Mouse (Mus musculus) lung, postnatal 25 days (tissue): ENCODE measurements around the gene Morc2a.

Source experiments
- DNase-seq: peaks from one replicate; pipeline ENCODE4 v3.0.0; 2022; ENCODE audit warnings: low spot score

The Morc2a gene

DNA sequence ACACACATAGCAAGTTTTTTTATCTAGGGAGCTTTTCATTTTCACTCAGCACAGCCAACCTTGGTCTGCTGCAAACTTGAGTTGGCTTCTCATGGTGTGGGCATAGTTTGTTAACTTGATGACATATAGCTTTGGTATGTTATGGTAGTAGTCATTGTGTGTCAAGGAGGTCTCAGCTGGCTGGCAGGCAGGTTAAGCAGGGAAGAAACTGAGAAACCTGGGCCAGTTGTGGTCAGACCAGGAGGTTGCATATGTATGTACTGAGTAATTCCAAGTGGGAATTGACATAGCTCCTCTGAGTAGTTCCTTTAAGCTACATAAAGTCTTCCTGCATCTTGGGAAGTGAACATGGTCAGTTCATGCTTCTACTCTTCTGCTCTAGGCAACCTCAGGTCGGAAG is 35.2 kb downstream of the Morc2a start:
- no peak for DNase-seq

DNA sequence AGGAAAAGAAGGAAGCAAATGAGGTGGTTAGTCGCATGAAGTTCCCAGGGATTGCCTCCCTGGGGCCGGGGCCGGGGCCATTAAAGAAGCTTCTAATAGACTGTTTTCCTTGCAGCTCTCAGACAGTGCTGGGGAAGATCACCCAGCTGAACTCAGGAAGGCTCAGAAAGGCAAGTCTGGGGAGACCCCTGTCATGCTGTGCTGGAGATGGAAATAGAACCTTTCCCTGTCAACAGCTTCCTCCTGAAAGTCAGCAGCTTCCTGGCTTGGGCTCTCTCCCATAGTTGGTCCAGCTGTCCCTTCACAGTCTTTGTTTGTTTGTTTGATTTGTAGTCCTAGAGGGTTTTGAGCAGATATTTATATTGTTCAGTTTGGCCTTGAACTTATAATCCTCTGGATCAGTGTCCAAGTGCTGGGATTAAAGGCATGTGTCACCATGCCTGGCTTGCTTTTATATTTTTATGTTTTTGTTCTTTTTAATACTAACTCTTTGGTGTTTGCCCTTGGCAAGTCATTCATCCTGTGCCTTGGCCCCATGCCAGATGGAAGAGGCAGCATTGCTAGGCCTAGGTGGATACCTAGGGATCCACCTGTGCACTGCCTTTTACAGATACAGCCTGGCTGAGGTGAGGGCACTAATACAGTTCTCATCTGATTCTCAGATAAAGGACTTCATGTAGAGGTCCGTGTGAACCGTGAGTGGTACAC is 35.9 kb downstream of the Morc2a start:
- DNase-seq, result no peak

DNA sequence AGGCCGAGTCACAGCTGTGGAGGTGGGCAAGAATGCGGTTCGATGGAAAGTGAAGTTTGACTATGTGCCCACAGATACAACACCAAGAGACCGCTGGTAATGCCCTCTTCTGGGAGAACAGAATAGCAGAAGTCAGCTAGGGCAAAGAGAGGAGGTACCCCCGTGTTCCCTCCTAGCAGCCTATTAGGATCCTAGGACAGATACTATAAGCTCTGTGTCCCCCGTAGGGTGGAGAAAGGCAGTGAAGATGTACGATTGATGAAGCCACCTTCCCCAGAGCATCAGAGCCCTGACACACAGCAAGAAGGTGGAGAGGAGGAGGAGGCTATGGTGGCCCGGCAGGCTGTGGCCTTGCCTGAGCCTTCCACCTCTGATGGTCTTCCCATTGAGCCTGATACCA is 36.4 kb downstream of the Morc2a start:
- no peak for DNase-seq

DNA sequence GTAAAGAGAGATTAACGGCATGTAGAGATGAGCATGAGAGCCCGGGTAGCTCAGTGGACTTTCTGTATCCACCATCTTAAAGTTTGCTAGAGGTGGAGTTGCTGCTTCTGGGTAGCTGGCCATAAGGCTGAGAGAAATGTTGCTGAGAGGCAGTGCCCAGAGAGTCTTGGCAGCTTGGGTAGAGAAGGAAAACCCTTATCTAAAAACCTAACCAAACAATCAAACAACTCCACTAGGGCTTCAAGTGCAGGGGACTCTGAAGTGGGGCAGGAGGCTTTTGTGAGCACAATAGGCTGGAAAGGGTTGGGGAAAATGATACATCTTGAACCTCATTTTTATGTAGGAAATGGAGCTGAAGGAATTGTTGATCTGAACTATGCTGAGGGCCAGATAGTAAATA is 37.3 kb downstream of the Morc2a start:
- peak; percentile 51 for DNase-seq

DNA sequence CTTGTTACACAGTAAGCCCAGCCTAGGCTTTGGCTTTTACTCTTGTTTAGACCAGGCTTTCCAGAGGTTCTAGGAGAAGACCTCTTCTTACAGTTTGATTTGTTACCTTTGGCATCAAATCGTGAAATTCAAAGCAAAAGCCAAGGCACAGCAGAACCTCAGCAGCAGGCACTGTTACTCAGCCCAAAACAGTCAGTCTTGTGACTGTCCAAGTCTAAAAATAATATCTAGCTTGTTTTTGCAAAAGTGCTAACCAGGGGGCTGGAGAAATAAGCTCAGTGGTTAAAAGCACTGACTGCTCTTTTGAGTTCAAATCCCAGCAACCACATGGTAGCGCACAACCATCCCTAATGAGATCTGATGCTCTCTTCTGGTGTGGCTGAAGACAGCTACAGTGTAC is 37.9 kb downstream of the Morc2a start:
- peak; percentile 23 for DNase-seq

DNA sequence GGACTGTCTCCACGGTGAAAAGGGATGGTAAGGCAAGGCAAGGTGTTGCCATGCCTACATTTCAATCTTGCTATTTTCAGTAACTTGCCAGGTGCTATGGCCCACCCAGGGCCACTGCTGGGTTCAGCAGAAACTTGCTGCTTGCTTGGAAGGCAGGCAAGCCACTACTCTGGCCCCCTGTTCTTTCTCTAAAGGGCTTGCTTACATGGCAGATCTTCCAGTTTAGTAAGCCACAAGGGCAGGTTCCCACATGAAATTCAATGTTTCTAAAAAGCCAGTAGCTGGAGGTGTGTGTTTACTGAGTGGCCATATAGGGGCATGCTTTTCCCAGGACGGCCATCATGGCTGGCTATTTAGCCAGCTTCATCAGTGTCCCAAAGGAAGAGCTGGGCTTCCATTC is 42.8 kb downstream of the Morc2a start:
- no peak for DNase-seq

DNA sequence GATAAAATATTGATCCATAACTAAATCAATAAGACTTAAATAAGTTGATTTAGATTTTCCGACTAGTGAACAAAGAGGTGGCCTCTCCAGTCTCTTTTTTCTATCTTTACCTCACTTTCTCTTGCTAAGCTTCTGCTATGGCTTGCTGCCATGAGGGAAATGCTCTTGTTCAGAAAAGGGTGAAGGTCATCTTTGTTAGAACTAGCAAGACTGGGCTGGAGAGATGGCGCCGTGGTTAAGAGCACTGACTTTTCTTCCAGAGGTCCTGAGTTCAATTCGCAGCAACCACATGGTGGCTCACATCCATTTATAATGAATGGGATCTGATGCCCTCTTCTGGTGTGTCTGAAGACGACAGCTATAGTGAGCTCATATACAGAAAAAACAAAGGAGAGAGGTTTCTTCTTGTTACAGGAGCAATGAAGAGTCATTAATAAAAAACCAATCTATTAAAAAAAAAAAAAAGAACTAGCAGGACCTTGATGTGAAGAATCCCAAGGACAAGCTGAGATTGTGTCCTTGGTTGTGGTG is 47.2 kb downstream of the Morc2a start:
- no peak for DNase-seq

DNA sequence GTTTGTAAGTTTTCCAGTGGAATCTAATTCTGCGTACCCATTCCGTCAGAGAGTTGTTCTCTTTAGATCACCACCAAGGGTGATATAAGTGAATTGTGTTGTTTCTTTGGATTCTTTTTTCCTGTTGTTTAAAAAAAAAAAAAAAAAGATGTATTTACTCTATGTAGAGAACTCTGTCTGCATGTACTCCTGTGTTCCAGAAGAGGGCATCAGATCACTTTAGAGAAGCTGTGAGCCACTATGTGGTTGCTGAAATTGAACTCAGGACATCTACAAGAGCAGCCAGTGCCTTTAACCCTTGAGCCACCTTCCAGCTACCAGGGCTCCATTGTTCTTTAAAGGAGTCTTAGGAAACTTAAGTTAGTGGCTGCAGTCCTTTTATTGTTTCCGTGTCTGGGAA is 48.5 kb downstream of the Morc2a start:
- DNase-seq, result no peak

DNA sequence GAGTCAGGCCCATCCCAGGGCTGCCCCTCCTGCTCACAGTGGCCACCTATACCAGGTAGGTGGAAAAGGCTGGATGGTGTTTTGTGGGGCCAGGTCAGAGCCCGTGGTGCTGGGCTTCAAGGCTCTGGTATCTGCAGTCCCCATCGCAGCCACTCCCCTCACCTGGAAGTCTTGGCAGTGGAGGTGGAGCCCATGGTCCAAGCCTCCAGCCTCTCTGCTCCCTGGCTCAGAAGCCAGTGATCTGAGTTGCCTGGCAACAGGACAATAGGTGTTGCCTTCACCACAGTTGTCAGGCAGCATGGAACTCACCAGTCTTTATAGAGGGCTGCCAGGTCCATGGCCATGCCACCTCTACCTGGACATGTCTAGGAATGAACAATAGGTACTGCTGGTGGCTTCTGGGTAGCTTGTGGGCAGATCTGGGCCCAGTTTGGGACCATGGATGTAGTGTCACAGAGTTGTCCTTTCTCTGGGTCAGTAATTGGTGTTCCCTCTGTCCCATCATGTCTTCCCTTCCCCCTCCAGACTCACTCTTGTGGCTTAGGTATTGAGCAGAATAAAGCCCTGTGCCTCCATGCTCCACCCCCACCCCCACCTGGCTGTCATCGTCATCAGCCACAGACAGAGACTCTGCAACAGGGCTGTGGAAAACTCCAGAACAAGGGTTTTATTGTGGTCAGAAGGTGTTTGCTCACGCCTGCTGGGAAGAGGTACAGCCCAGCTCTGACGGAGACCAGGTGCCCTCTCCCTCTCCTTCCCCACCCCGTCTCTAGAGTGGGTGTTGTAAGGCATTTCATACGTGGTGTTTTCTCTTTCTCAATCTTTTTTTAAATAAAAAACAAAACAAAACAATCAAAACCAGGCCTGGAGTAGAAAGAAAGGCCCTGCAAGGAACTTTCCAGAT is 54.4 kb downstream of the Morc2a start:
- DNase-seq, result no peak

DNA sequence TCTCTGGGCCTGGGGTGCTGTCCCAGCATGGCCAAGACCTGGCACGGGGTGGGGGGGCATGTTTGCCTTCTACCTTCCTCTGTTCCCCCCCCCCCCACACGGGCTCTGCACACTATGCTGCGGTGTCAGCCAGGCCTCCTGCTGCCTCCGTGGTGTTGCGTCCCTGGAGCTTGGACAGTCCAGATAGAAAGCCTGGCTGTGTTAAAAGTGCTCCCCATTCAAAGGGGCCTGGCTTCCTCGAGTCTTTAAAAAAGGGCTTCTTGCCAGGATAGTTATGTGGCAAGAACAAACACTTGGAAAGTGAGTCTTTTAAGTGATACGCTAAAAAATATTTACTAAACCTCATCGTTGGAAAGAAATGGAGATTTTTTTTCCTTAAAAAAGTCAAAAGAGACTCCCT is 55.4 kb downstream of the Morc2a start:
- DNase-seq, result peak; percentile 28

DNA sequence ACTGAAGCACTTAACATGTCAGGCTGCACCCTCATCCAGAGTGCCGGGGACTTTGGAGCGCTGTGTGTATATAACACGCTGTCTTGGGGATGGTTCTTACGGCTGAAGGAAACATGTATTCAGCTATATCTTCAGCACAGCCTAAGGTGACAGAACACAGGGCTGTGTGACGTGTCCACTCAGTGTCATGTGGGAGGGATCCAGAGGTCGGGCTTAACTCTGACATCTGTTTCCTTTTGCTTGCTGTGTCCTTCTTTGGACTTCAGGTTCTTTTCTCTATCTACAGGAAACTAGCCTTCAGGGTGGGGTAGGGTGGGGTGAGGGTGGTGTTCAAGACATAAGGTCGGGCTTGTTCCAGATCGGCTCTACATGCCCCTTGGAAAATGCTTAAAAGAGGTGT is 58.1 kb downstream of the Morc2a start:
- no peak for DNase-seq

DNA sequence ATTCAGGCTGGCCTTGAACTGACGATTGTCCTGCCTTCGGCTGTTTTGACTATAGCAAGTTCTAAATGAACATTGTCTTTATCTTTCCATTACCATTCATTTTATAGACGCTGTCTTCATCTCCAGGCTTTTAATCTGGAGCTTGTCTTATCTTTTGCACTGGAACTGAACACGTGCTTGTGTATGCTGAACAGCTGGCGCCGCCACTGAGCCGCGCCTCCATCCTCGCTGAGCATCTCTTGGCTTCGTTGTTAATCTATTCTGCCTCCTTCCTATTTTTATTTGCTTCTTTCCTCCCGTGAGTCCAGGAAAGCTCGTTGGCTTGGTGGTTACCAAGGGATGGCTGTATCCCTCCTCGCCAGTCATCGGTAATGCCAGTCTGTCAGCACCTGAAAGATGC is 61.2 kb downstream of the Morc2a start:
- DNase-seq, result no peak

DNA sequence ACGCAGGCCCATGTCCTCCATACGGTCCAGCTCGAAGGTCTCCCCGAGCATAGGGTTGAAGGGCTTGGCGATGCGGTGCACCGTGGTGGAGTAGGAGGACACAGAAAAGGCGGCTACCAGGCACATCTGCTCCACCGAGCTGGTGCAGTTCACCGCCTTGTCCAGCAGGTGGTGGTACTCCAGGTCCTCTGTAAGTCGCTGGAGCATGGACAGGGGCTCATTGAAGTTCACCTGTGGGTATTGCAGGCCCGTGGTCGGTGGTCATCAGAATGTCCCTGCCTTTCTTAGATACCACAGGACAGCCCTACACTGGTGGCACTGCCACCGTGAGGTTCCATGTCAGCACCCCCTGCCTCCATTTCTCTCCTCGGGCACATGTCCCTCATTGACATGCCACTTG is 65.5 kb downstream of the Morc2a start:
- peak; percentile 49 for DNase-seq

DNA sequence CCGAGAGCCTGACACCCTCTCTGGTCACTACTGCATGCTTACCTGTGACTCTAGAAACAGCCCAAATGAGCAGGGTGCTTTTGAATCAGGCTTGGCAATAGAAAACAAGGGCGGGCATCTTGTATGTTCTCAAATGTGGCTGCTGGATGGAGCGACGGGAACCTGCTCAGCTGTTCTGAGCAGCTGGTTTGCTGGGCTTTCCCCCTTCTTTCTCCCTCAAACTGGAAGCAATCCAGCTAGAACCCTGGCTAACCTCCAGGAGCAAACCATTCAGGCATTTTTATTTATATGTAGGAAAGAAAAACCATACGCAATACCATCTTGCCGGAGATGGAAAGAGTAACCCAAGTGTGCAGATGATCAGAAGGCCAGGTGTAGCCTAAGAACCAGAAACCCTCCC is 67.7 kb downstream of the Morc2a start:
- DNase-seq, result no peak

DNA sequence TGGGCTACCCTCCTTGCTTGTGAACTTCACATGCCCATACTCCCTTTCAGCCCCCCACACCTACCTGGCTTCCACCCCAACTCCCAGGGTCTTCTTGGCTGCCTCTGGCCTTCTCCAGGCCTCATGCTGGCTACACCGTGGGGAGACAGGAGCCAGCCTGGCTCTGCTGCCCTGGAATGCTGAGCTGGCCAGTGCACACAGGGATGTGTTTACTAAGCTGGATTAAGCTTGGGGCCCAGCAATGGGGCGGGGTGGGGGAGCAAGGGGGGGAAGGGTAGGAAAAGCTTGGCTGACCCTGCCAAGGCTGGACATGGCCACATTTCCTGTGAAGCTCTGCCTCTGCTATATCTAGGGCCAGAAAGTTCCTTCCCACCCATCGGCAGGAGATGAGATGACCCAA is 73.0 kb downstream of the Morc2a start:
- no peak for DNase-seq

DNA sequence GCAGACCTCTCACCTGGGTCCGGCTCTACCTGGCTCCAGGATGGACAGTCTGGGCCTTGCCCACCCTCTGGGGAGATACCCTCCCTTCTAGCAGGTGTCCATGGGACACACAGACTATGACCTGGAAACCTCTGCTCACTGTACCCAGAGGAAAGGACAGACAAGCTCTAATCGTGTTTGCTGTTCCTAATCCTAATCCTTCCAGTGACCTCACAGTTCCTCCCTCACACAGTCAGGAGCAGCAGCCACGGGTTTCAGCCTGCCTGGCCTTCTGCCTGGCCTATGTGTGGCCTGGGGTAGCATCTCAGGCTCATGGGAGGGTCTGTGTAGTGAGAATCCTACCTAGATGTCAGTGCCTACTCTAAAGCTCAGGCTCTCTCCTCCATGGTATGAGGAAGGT is 73.9 kb downstream of the Morc2a start:
- DNase-seq, result no peak

DNA sequence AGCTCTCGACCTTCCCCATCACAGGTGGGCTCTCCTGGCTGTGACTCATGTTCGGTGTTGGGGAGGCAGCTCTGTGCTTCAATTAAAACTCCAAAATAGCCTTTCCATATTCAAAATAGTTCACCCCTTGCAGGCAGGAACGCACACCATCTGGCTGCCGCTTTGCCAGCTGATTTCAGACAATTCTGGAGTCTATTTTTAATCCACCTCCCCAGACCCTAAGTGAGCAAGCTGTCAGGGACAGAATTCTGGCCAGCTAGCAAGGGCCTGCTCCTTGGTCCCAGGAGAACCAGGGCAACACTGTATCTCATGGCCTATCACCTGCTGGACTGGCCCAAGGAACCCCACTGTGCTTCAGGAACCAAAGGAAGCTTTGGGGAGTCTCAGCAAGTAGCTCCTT is 74.9 kb downstream of the Morc2a start:
- DNase-seq, result no peak

DNA sequence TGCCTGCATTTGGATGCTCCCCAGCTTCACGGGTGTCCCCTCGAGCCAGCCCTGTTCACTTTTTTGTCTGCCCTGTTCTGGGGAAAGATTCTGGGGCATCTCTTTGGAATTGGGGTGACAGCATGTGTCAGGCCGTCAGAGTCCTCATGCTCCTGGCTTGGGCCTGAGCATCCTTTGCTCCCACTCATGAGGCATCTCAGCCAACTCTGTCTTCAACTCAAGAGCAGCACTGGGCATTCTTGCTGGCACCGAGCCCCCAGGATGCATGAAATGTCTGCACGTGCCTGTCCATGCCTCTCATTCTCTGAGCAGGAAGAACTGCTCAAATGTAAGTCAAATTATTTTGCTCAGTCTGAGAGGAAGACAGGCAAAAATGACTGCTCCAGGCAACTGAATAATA is 75.7 kb downstream of the Morc2a start:
- no peak for DNase-seq

DNA sequence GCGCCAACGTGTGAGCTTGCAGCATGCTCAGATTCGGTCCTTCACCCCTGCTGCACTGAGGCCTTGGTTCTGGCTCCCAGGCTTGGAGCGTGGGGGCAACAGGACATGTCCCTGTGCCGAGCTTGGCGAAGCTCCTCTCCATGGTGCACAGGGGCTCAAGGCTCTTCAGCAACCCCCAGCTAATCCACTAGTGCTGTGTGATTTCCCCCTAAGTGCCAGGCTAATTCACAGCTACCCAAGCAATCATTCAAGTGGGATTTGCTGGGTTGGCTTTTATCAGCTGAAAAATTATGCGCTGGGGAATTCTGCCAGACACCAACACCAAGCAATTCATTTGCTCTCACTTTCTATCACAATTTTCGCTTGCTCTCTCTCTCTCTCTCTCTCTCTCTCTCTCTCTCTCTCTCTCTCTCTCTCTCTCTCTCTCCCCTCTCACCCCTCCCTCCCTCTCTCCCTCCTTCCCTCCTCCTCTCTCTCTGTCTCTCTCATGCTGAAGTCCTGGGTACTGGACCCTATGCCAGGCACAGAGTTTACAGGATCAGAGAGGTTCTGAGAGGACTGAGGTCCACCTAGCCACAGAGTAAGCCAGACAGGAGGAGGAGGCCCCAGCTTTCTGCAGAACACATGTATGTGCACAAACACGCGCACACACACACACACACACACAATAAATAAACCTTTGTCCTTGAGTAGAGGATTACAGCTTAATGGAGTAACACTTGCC is 76.5 kb downstream of the Morc2a start:
- no peak for DNase-seq

DNA sequence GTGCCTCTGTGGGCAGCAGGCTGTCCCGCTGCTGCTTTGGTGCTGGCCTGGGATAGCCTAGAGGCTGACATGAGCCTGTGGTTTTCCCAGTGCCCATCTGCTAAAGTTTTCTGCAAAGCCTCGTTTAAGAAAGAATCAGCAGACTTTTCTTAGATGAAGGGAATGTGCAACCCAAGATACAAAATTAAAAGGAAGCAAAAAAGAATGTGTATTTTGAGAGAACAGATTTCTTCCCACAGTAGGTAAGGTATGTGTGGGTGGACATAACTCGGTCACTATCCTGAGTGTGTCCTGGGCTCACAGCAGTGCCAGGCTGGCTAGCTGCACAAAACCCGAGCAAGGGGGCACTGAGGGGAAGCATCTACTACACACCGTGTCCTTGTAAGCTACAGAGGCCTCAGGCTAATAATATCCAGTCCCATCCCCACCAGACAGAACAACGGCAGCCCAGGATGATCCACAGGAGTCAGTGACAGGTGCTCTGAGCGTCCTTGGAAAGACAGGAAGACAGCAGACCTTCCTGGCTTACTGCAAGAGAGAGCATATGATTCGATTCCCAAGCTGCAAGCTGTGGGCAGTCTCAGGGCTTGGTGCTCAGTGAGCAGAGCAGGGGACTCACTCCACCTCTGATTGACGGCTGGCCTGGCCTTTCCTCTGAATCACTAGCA is 78.6 kb downstream of the Morc2a start:
- no peak for DNase-seq

DNA sequence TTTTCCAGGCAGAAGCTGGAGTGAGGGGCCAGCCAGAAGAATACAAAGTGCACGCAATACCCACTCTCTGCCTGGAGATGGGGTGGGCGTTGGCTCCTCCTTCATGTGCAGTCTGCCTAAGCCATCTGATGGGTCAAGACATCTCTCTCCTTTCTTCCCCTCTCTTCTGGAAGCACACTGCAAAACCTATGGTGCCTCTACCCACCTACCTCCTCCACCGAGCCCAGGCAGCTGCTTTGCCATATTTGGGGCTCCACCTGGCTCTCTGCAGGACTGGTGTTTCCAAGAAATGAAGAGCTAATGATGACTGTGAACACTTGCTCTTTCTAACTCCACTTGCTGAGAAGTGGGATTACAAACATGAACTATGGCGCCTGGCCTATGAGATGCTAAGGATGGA is 82.5 kb downstream of the Morc2a start:
- DNase-seq, result no peak
